Mouse (Mus musculus): ENCODE data around the gene Maml1.

- TF ChIP-seq CTCF (IDR thresholded peaks at IDR 0.05; ENCODE audit: extremely low read depth, insufficient read length, insufficient replicate concordance, low read depth, low read length), result no peak
- no peak for TF ChIP-seq POLR2A (IDR thresholded peaks at IDR 0.05; ENCODE audit: low read depth, low read length)
Observed at GRCm38 (mm10) chr11:50208039-50208438, 84.1 kb downstream of the Maml1 start.

All from small intestine, adult 2 months (tissue).